28 mouse cellular contexts compared by ENCODE assay signal in genomic region chr5:131593261-131593660, GRCm38 (mm10).
"Had no signal": no experiment of that assay in that cellular context is flagged by ENCODE, and none has a peak within 500 bp of the region (broad histone marks: within the 10 kb centered on the region; RNA-seq: fewer than 3 reads in every experiment).

No protein-coding gene starts in this region.

- H3K36me3 ChIP-seq: embryonic facial prominence, embryonic 10.5 days; embryonic facial prominence, embryonic 12.5 days; embryonic facial prominence, embryonic 13.5 days; forebrain, embryonic 10.5 days; forebrain, embryonic 12.5 days; forebrain, embryonic 15.5 days had no signal

- H3K27me3 ChIP-seq: embryonic facial prominence, embryonic 15.5 days; forebrain, embryonic 15.5 days had no signal

- H3K9me3 ChIP-seq: embryonic facial prominence, embryonic 10.5 days; embryonic facial prominence, embryonic 12.5 days; embryonic facial prominence, embryonic 13.5 days; embryonic facial prominence, embryonic 15.5 days; forebrain, embryonic 10.5 days; forebrain, embryonic 12.5 days; forebrain, embryonic 13.5 days; forebrain, embryonic 15.5 days had no signal

- DNase-seq: cerebellum, adult 2 months; cerebellum, adult 8-10 months; cerebellum, adult 9-10 months; cerebellum, adult 9-11 months; cerebellum, postnatal 10 days; cerebellum, postnatal 14 days; cerebellum, postnatal 25 days; cerebellum, postnatal 36 days; embryo, embryonic 11 days; forebrain, postnatal 0 days; gastrocnemius, adult 2 months; gastrocnemius, postnatal 10 days; gastrocnemius, postnatal 14 days; gastrocnemius, postnatal 25 days; gastrocnemius, postnatal 36 days; heart, adult 11 months; heart, adult 18-20 months had no signal

- ATAC-seq: forebrain, embryonic 13.5 days; forebrain, embryonic 14.5 days; forebrain, embryonic 15.5 days; forebrain, embryonic 16.5 days; forebrain, postnatal 0 days had no signal

- H3K27ac ChIP-seq: embryonic facial prominence, embryonic 10.5 days; embryonic facial prominence, embryonic 12.5 days; embryonic facial prominence, embryonic 13.5 days; embryonic facial prominence, embryonic 15.5 days; forebrain, embryonic 10.5 days; forebrain, embryonic 12.5 days; forebrain, embryonic 13.5 days; forebrain, embryonic 15.5 days; gastrocnemius, adult 2 months had no signal

- H3K4me3 ChIP-seq: embryonic facial prominence, embryonic 10.5 days; embryonic facial prominence, embryonic 12.5 days; embryonic facial prominence, embryonic 13.5 days; embryonic facial prominence, embryonic 15.5 days; erythroblast, embryonic 14.5 days; forebrain, embryonic 10.5 days; forebrain, embryonic 12.5 days; forebrain, embryonic 13.5 days; forebrain, embryonic 15.5 days; gastrocnemius, adult 2 months had no signal

- H3K4me2 ChIP-seq: embryonic facial prominence, embryonic 12.5 days; embryonic facial prominence, embryonic 13.5 days; embryonic facial prominence, embryonic 15.5 days; forebrain, embryonic 12.5 days; forebrain, embryonic 13.5 days; forebrain, embryonic 15.5 days had no signal

- H3K9ac ChIP-seq: embryonic facial prominence, embryonic 12.5 days; embryonic facial prominence, embryonic 13.5 days; embryonic facial prominence, embryonic 15.5 days; forebrain, embryonic 12.5 days; forebrain, embryonic 13.5 days; forebrain, embryonic 15.5 days; forebrain, postnatal 0 days had no signal
